Mouse (Mus musculus) liver, adult 2 months (tissue): ENCODE results near the gene Prkag2. TPM values are rescaled to one million over a fixed set of nuclear protein-coding genes. Genes with fewer than 3 reads are reported as not detected.

Experiments
- DNase-seq: peaks from one replicate; pipeline ENCODE4 v3.0.0-alpha.2; 2011; ENCODE audit warnings: low read depth, low spot score; ENCODE audit errors: extremely low read depth
- H3K27ac ChIP-seq: fragments of 200-500 bp; replicated peaks from 2 replicates; pipeline ENCODE4 v1.5.1; 2012; ENCODE audit warnings: low read depth, mild to moderate bottlenecking, control low read depth, inconsistent platforms, low read length; ENCODE audit not compliant: insufficient read depth
- H3K27me3 ChIP-seq: fragments of 200-500 bp; 2 replicates; pipeline ENCODE4 v1.6.1; 2012; ENCODE audit warnings: mild to moderate bottlenecking, moderate library complexity, low read length, inconsistent platforms; ENCODE audit not compliant: control insufficient read depth, insufficient read depth
- H3K36me3 ChIP-seq: fragments of 200-500 bp; 2 replicates; pipeline ENCODE4 v1.6.1; 2012; ENCODE audit warnings: low read length, inconsistent platforms; ENCODE audit not compliant: control insufficient read depth, insufficient read depth
- H3K4me1 ChIP-seq: fragments of 200-500 bp; 2 replicates; pipeline ENCODE4 v1.6.1; 2011; ENCODE audit warnings: low read length; ENCODE audit not compliant: control insufficient read depth, insufficient read depth
- H3K4me3 ChIP-seq: fragments of 200-500 bp; 2 replicates; pipeline ENCODE4 v1.5.1; 2011; ENCODE audit warnings: low read depth, mild to moderate bottlenecking, control low read depth, low read length, moderate library complexity; ENCODE audit not compliant: insufficient read depth
- H3K79me2 ChIP-seq: fragments of 200-500 bp; 2 replicates; pipeline ENCODE4 v1.6.1; 2012; ENCODE audit warnings: inconsistent platforms, mild to moderate bottlenecking, low read length, moderate library complexity; ENCODE audit not compliant: control insufficient read depth, insufficient read depth
- H3K9ac ChIP-seq: fragments of 200-500 bp; 2 replicates; pipeline ENCODE4 v1.6.1; 2012; ENCODE audit warnings: low read depth, mild to moderate bottlenecking, control low read depth, inconsistent platforms, low read length
- CTCF ChIP-seq: fragments of 200-500 bp; IDR thresholded peaks from 2 replicates; pipeline ENCODE4 v1.5.1; 2011; ENCODE audit warnings: low read depth, low read length, control low read depth
- POLR2A ChIP-seq: fragments of 200-500 bp; IDR thresholded peaks from 2 replicates; pipeline ENCODE4 v1.6.1; 2011; ENCODE audit warnings: low read length, control low read depth; ENCODE audit not compliant: insufficient read depth; ENCODE audit errors: extremely low read depth
- WGBS: fragments of 180-500 bp; shearing (Covaris S2); methylation state at CpG from one replicate; pipeline ENCODE4 v1.1.7; 2018; 5-methylcytosine and 5-hydroxymethylcytosine counted together
- polyA plus RNA-seq: library from polyadenylated mRNA; depleted of rRNA; stranded (reverse); fragments of >200 nt; gene quantifications from 2 replicates; pipeline ENCODE4 v1.2.3, GENCODE M21; 2012
- total RNA-seq: library from RNA; depleted of rRNA; stranded (reverse); fragments of >200 nt; gene quantifications from 2 replicates; pipeline ENCODE4 v1.2.3, GENCODE M21; 2014

Prkag2 gene
- total and polyA plus RNA-seq, 2 experiments, result 14.8 to 21.1 TPM

GRCm38 (mm10) chr5:25092630-25093245 is 7.7 kb downstream of the Prkag2 start:
- Histone ChIP-seq H3K79me2 (peaks cover 45% of the 10 kb centered on the region), H3K27ac (no peak overlapping the region), H3K4me1 (peaks cover 29% of the 10 kb centered on the region), H3K27me3 (no peaks in the 10 kb centered on the region), H3K9ac (no peak overlapping the region), H3K4me3 (no peak overlapping the region), H3K36me3 (no peaks in the 10 kb centered on the region)
- no peak for TF ChIP-seq POLR2A
- no peak for TF ChIP-seq CTCF
- WGBS, result 60% methylated on average over 8 of the region's 8 CpGs
- peak; percentile 44 for DNase-seq

- TF ChIP-seq CTCF (no peak), POLR2A (no peak)
- 70% methylated on average over 6 of the region's 6 CpGs for WGBS
- no peaks in the 10 kb centered on the region for H3K36me3 ChIP-seq
Measured at GRCm38 (mm10) chr5:25089258-25089972, 11.0 kb downstream of the Prkag2 start.

GRCm38 (mm10) chr5:25088633-25089032 is 11.8 kb downstream of the Prkag2 start:
- Histone ChIP-seq H3K9ac (no peak overlapping the region), H3K79me2 (peaks cover 32% of the 10 kb centered on the region), H3K27ac (no peak overlapping the region), H3K4me1 (peaks cover 32% of the 10 kb centered on the region), H3K27me3 (no peaks in the 10 kb centered on the region), H3K36me3 (no peaks in the 10 kb centered on the region), H3K4me3 (no peak overlapping the region)
- peak; percentile 30 for DNase-seq
- 29% methylated on average over 4 of the region's 4 CpGs for whole genome bisulfite sequencing
- TF ChIP-seq POLR2A, result no peak
- TF ChIP-seq CTCF, result no peak

More at GRCm38 (mm10) chr5:25089258-25089972, 11.0 kb downstream of the Prkag2 start:
- no peak overlapping the region for H3K4me3 ChIP-seq
- H3K9ac ChIP-seq, result no peak overlapping the region
- H3K27ac ChIP-seq, result no peak overlapping the region
- no peaks in the 10 kb centered on the region for H3K27me3 ChIP-seq
- H3K4me1 ChIP-seq, result peaks cover 32% of the 10 kb centered on the region
- DNase-seq, result no peak
- H3K79me2 ChIP-seq, result peaks cover 40% of the 10 kb centered on the region

- peaks cover 27% of the 10 kb centered on the region for H3K79me2 ChIP-seq
- DNase-seq, result peak; percentile 54
- no peaks in the 10 kb centered on the region for H3K36me3 ChIP-seq
- no peak overlapping the region for H3K27ac ChIP-seq
- no peaks in the 10 kb centered on the region for H3K27me3 ChIP-seq
- TF ChIP-seq CTCF (no peak), POLR2A (no peak)
- no peak overlapping the region for H3K4me3 ChIP-seq
- H3K4me1 ChIP-seq, result peaks cover 28% of the 10 kb centered on the region
- 37% methylated on average over 13 of the region's 13 CpGs for WGBS
- no peak overlapping the region for H3K9ac ChIP-seq
Measured at GRCm38 (mm10) chr5:25088111-25088510, 12.3 kb downstream of the Prkag2 start.

GRCm38 (mm10) chr5:25087064-25087463 is 13.4 kb downstream of the Prkag2 start:
- Histone ChIP-seq H3K9ac (no peak overlapping the region), H3K27ac (no peak overlapping the region), H3K4me1 (peaks cover 22% of the 10 kb centered on the region), H3K36me3 (no peaks in the 10 kb centered on the region), H3K79me2 (peaks cover 23% of the 10 kb centered on the region), H3K27me3 (no peaks in the 10 kb centered on the region), H3K4me3 (no peak overlapping the region)
- 84% methylated on average over 7 of the region's 7 CpGs for WGBS
- no peak for DNase-seq
- no peak for TF ChIP-seq POLR2A
- TF ChIP-seq CTCF, result no peak

- Histone ChIP-seq H3K9ac (no peak overlapping the region), H3K4me1 (peaks cover 22% of the 10 kb centered on the region), H3K36me3 (no peaks in the 10 kb centered on the region), H3K4me3 (no peak overlapping the region), H3K27me3 (no peaks in the 10 kb centered on the region), H3K79me2 (peaks cover 24% of the 10 kb centered on the region; the same call in 1 of the 2 replicates), H3K27ac (peak overlapping the region; percentile 11; the same call in 1 of the 2 replicates)
- 21% methylated on average over 4 of the region's 4 CpGs for WGBS
- TF ChIP-seq POLR2A, result no peak
- no peak for TF ChIP-seq CTCF
- peak; percentile 87 for DNase-seq
Measured at GRCm38 (mm10) chr5:25086234-25086633, 14.2 kb downstream of the Prkag2 start.
